Mouse (Mus musculus) CH12.LX (cell line): ENCODE results near the gene Zfp786. TPM values are rescaled to one million over a fixed set of nuclear protein-coding genes. Genes with fewer than 3 reads are reported as not detected.
A peak's percentile ranks its signal among the peaks of the same experiment; 100 is the strongest.

Experiments used
- DNase-seq: peaks from one replicate; pipeline ENCODE4 v3.0.0-alpha.2; 2013; ENCODE audit errors: extremely low read depth
- H3K27ac ChIP-seq: 2 replicates; pipeline ENCODE4 v1.5.1; 2012; ENCODE audit warnings: low read depth, mild to moderate bottlenecking, control low read depth, moderate library complexity; ENCODE audit not compliant: insufficient read depth
- H3K27me3 ChIP-seq: replicated peaks from 2 replicates; pipeline ENCODE3; 2012; ENCODE audit warnings: inconsistent platforms
- H3K36me3 ChIP-seq, 2 experiments: replicated peaks in 1 of 2; 2 replicates each; pipeline versions ENCODE3 to v1.6.1; 2012; ENCODE audit warnings: inconsistent platforms in 1 of 2, low read length in 1 of 2, mild to moderate bottlenecking in 1 of 2, mixed read lengths in 1 of 2, moderate library complexity in 1 of 2; ENCODE audit not compliant: control insufficient read depth in 1 of 2, insufficient read depth in 1 of 2
- H3K4me1 ChIP-seq, 2 experiments: 2 replicates each; pipeline ENCODE4 v1.6.1; 2012; ENCODE audit warnings: inconsistent platforms in 1 of 2, moderate library complexity in 1 of 2; ENCODE audit not compliant: insufficient read depth in 2 of 2, control insufficient read depth in 1 of 2
- H3K4me2 ChIP-seq: 2 replicates; pipeline ENCODE4 v1.6.1; 2012; ENCODE audit warnings: low read depth, mild to moderate bottlenecking, control low read depth; ENCODE audit not compliant: poor library complexity, insufficient read depth, severe bottlenecking
- H3K4me3 ChIP-seq, 3 experiments: fragments of 150-350 bp in 1 of 3; sonication (generic) in 1 of 3; replicated peaks in 1 of 3; 2 replicates each; pipeline versions ENCODE3 to v1.5.1; 2011 to 2012; ENCODE audit warnings: low read depth in 2 of 3, low read length in 2 of 3, mild to moderate bottlenecking in 2 of 3, moderate library complexity in 2 of 3, control low read depth in 1 of 3, improper control_type of control experiment in 1 of 3, inconsistent platforms in 1 of 3, mixed read lengths in 1 of 3; ENCODE audit not compliant: poor library complexity in 1 of 3
- H3K79me2 ChIP-seq: replicated peaks from 2 replicates; pipeline ENCODE4 v1.6.1; 2012; ENCODE audit warnings: mild to moderate bottlenecking, moderate library complexity; ENCODE audit not compliant: control insufficient read depth, poor library complexity, insufficient read depth, severe bottlenecking; ENCODE audit errors: extremely low read depth
- H3K9ac ChIP-seq: 2 replicates; pipeline ENCODE4 v1.6.1; 2012; ENCODE audit warnings: low read depth, mild to moderate bottlenecking, control low read depth, moderate library complexity; ENCODE audit not compliant: insufficient read depth
- H3K9me3 ChIP-seq: replicated peaks from 2 replicates; pipeline ENCODE3; 2012; ENCODE audit warnings: low read length, inconsistent platforms, mixed read lengths
- BHLHE40 ChIP-seq: IDR thresholded peaks from 2 replicates; pipeline ENCODE4 v1.6.1; 2011; ENCODE audit warnings: mild to moderate bottlenecking, low read depth, low read length, improper control_type of control experiment
- CTCF ChIP-seq, 2 experiments: IDR thresholded peaks in 1 of 2; conservative IDR thresholded peaks in 1 of 2; 2 replicates each; pipeline ENCODE4 v1.5.1; 2011 to 2012; ENCODE audit warnings: low read depth in 2 of 2, low read length in 2 of 2, improper control_type of control experiment in 1 of 2, inconsistent platforms in 1 of 2, mild to moderate bottlenecking in 1 of 2, moderate library complexity in 1 of 2
- HCFC1 ChIP-seq: IDR thresholded peaks from 2 replicates; pipeline ENCODE4 v1.6.1; 2012; ENCODE audit warnings: low read depth, mild to moderate bottlenecking, inconsistent platforms, low read length, improper control_type of control experiment
- IRF4 ChIP-seq: IDR thresholded peaks from 2 replicates; pipeline ENCODE4 v1.6.1; 2014; ENCODE audit warnings: low read depth, mild to moderate bottlenecking, inconsistent platforms, low read length, improper control_type of control experiment
- MAFK ChIP-seq: IDR thresholded peaks from 2 replicates; pipeline ENCODE4 v1.6.1; 2011; ENCODE audit warnings: low read length, improper control_type of control experiment; ENCODE audit not compliant: insufficient replicate concordance
- MXI1 ChIP-seq: IDR thresholded peaks from 2 replicates; pipeline ENCODE4 v1.6.1; 2011; ENCODE audit warnings: mild to moderate bottlenecking, low read depth, low read length, improper control_type of control experiment
- MYC ChIP-seq: IDR thresholded peaks from 2 replicates; pipeline ENCODE4 v1.6.1; 2011; ENCODE audit warnings: low read depth, mild to moderate bottlenecking, improper control_type of control experiment, low read length
- NELFE ChIP-seq: IDR thresholded peaks from 2 replicates; pipeline ENCODE4 v1.6.1; 2011; ENCODE audit warnings: low read depth, low read length, improper control_type of control experiment
- POLR2AphosphoS2 ChIP-seq: IDR thresholded peaks from 2 replicates; pipeline ENCODE4 v1.6.1; 2011; ENCODE audit warnings: low read depth, low read length, improper control_type of control experiment
- RAD21 ChIP-seq: IDR thresholded peaks from 2 replicates; pipeline ENCODE4 v1.6.1; 2011; ENCODE audit warnings: low read depth, mild to moderate bottlenecking, low read length, improper control_type of control experiment, moderate library complexity
- RCOR1 ChIP-seq: conservative IDR thresholded peaks from 2 replicates; pipeline ENCODE4 v1.6.1; 2012; ENCODE audit warnings: low read depth, mild to moderate bottlenecking, inconsistent platforms, low read length, improper control_type of control experiment
- SMC3 ChIP-seq: IDR thresholded peaks from 2 replicates; pipeline ENCODE4 v1.6.1; 2011; ENCODE audit warnings: low read depth, low read length, improper control_type of control experiment
- USF1 ChIP-seq: IDR thresholded peaks from 2 replicates; pipeline ENCODE4 v1.6.1; 2014; ENCODE audit warnings: low read depth, mild to moderate bottlenecking, inconsistent platforms, low read length, improper control_type of control experiment
- ZC3H11A ChIP-seq: IDR thresholded peaks from 2 replicates; pipeline ENCODE4 v1.6.1; 2012; ENCODE audit warnings: low read depth, mild to moderate bottlenecking, inconsistent platforms, low read length, improper control_type of control experiment
- ZKSCAN1 ChIP-seq: IDR thresholded peaks from 2 replicates; pipeline ENCODE4 v1.6.1; 2012; ENCODE audit warnings: low read depth, inconsistent platforms, low read length, improper control_type of control experiment, borderline replicate concordance
- ZNF384 ChIP-seq: IDR thresholded peaks from 2 replicates; pipeline ENCODE4 v1.6.1; 2012; ENCODE audit warnings: low read depth, low read length, improper control_type of control experiment, inconsistent platforms
- dilution Hi-C: fragments of 300-500 bp; cut with MboI; formaldehyde crosslinking; loops from 2 replicates; pipeline ENCODE4 v1.14.3; 2020; ENCODE audit warnings: low sequenced_read_pairs; ENCODE audit not compliant: extremely low pct_unique_long_range_greater_than_20kb, extremely low pct_ligation_motif_present
- in situ Hi-C: fragments of 300-500 bp; cut with MboI; formaldehyde crosslinking; loops from 3 replicates; pipeline ENCODE4 v1.14.3; 2019; ENCODE audit warnings: low sequenced_read_pairs, low pct_ligation_motif_present, low pct_unique_long_range_greater_than_20kb, mixed read lengths
- polyA plus RNA-seq: library from polyadenylated mRNA; unstranded; fragments of >175 nt; gene quantifications from 2 replicates; pipeline ENCODE4 v1.2.1, GENCODE M21; 2012; ENCODE audit warnings: low read depth; ENCODE audit not compliant: insufficient read length
- total RNA-seq, 2 experiments: library from RNA; depleted of rRNA; stranded (reverse); fragments of 300-350 nt in 1 of 2; fragments of >200 nt in 1 of 2; gene quantifications; 2 replicates each; pipeline ENCODE4 v1.2.3; 2012 to 2014

Gene Zfp786
- total and polyA plus RNA-seq, 3 experiments: 0.30 to 0.89 (median 0.40) TPM

GRCm38 (mm10) chr6:47794106-47794830 lies 36.4 kb downstream of the Zfp786 start:
- Histone ChIP-seq H3K4me3 (no peak overlapping the region), H3K79me2 (no peaks in the 10 kb centered on the region), H3K27me3 (no peaks in the 10 kb centered on the region), H3K36me3 (peaks cover 36 to 57% of the 10 kb centered on the region in 2 experiments), H3K9ac (no peak overlapping the region), H3K4me2 (no peak overlapping the region), H3K27ac (no peak overlapping the region), H3K9me3 (no peaks in the 10 kb centered on the region), H3K4me1 (peaks cover 6 to 39% of the 10 kb centered on the region in 2 experiments; a peak in 3 of 4 replicates)
- in situ Hi-C loops: loop anchor here (5.0 kb wide), 1 partner anchor 33 kb away; no protein-coding TSS in a partner anchor
- TF ChIP-seq ZC3H11A: no peak
- peak; percentile 37 for TF ChIP-seq RAD21
- TF ChIP-seq SMC3: peak; percentile 70
- peak; percentile 30; the same call in 1 of the 2 replicates for TF ChIP-seq POLR2AphosphoS2
- TF ChIP-seq CTCF (conservative IDR thresholded peaks at IDR 0.05 in 1 of 2, IDR thresholded peaks at IDR 0.05 in 1 of 2; ENCODE audit: low read depth in 2 of 2, low read length in 2 of 2): peak in 1 of 2 experiments; percentile 62; a peak in 2 of 4 replicates
- TF ChIP-seq BHLHE40: 0 out of 2 replicates have a peak, but pooled peaks have one; percentile 9
- no peak for TF ChIP-seq MYC
- TF ChIP-seq IRF4: 0 out of 2 replicates have a peak, but pooled peaks have one; percentile 17
- dilution Hi-C loops: no loop called here
- no peak for DNase-seq

GRCm38 (mm10) chr6:47793284-47793683 lies 37.4 kb downstream of the Zfp786 start:
- no peaks in the 10 kb centered on the region for H3K79me2 ChIP-seq
- TF ChIP-seq MAFK (no peak), ZKSCAN1 (no peak), NELFE (no peak), HCFC1 (no peak), MXI1 (no peak), RCOR1 (no peak), ZNF384 (no peak), USF1 (no peak)
- dilution Hi-C loops: no loop called here

More at GRCm38 (mm10) chr6:47793284-47793683, 37.4 kb downstream of the Zfp786 start:
- Histone ChIP-seq H3K9me3 (no peaks in the 10 kb centered on the region), H3K4me1 (peaks cover 6 to 40% of the 10 kb centered on the region in 2 experiments; a peak in 3 of 4 replicates), H3K9ac (no peak overlapping the region), H3K27ac (no peak overlapping the region), H3K27me3 (no peaks in the 10 kb centered on the region), H3K4me2 (no peak overlapping the region), H3K36me3 (peaks cover 29 to 47% of the 10 kb centered on the region in 2 experiments), H3K4me3 (no peak overlapping the region)
- in situ Hi-C loops: loop anchor here (5.0 kb wide), 1 partner anchor 34 kb away; no protein-coding TSS in a partner anchor
- no peak for DNase-seq
